Mouse (Mus musculus) v-Abl transformed pro-B cells (cell line): Measurements from ENCODE around the gene Fam126b.
"Not testable (repeated sequence)": the region's sequence is repeated elsewhere in the genome, so short reads cannot be mapped to it uniquely, and the experiment has no call there.

Experiments used
- in situ Hi-C, 2 experiments: fragments of 400-800 bp; cut with MboI; formaldehyde crosslinking; loops; one replicate each; pipeline ENCODE4 v1.15.1; 2025; ENCODE audit not compliant: unreplicated experiment in 2 of 2

Fam126b gene

GRCm38 (mm10) chr1:58586171-58586997 is at the start of gene Fam126b, which contains the start of gene Ndufb3:
Gene Fam126b (minus strand): TSS chr1:58586323.
Gene Ndufb3 (plus strand): TSS chr1:58586384.
- in situ Hi-C loops: no loop called here

DNA sequence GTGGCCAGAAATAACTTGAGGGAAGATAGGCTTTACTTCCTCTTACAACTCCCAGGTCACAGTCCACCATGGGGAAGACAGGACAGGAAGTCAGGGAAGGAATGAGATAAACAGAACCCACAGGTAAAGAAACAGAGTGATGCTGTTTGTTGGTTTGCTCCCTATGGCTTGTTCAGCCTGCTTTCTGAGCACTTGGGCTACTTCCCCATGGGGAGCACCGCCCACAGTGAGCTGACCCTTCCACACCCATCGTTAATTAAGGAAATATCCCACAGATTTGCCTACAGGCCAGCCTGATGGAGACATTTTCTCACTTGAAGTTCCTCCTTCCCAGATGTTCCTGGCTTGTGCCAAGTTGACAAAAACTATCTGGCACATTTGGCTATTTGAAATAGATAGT is 42.7 kb upstream of the Fam126b start:
- in situ Hi-C loops: not testable (repeated sequence)

DNA sequence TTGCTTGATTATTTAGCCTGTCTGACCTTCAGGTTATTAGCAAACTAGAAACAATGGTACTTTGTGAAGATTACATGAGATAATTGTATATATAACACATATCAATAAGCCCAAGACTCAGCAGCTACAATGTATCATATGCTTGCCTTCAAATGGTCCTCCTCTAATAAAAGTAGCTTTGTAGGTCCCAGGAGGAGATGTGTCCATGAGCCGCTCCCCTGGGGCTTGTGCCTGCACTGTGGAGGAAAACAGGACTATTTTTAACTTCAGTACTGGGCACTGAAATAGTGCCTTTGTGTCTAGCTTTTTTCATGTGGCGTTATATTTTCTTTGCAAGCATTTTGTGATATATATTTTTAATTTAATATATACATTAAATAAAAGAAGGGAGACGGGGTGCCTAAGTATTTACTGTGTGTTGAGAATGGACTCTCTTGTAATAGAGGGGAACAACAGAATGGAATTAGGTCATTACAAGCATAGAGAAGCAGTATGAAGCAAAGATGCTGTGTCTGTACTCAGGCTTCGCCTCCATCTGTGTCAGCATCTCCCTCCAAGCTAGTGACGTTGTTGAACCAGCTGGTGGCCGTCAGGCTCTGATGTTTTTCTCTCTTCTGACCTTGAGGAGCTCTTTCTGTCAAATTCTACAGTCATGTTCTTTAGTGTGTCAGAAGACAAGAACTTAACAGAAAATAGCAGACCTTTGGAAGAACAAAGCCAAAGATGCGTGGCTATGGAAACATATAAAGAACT is 36.0 kb upstream of the Fam126b start:
- in situ Hi-C loops: no loop called here

DNA sequence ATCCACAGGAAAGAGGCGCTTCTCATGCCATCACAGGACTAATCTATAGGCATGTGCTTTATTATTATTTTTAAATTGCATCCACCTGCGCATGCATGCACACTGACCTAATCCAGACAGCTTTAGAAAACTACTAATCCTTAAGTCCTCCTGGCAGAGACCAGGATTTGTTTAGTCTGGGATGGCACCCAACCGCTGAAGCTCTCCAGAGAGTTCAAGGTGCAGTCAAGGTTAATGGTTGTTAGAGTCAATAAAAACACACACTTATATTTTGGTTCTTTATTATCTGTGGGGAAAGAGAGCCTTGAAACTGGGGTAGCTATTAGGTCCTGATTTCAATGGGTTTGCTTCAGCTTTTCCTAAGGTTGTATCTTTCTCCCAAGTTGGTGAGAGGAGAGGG is 35.1 kb upstream of the Fam126b start:
- in situ Hi-C loops: no loop called here

GRCm38 (mm10) chr1:58618766-58619165 is 32.6 kb upstream of the Fam126b start:
- in situ Hi-C loops: no loop called here

DNA sequence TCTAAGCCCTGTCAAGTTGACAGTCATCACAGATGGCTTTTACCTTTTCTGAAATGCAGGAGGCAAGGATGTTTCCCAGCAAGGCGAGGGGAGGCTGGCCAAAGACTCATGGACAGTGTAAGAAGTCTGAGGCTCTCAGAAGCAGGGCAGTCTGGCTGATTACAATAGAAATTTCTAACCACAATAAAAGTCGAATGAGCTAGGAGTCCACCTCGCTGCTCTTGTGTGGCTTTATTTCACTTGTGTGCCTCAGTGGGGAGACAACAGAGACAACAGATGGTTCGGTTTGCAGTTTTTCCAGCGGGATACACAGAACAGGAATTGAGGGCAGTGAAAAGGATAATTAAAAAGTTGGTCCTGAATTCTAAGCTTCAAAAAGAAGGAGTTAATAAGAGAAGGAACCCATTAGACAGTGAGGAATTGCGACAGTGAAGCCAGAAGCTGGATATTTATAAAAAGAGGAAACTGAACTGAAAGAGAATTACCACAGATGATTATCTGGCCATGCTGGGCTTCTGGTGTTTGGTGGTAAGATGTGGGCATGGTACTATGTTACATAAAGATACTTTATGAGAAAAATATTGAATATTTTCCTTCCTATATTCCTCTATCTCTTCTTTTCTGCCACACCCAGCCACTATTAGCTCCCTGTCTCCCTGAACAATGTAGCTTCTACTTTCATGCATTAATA is 32.0 kb upstream of the Fam126b start:
- in situ Hi-C loops: no loop called here

GRCm38 (mm10) chr1:58617076-58617475 is 31.0 kb upstream of the Fam126b start:
- in situ Hi-C loops: no loop called here

DNA sequence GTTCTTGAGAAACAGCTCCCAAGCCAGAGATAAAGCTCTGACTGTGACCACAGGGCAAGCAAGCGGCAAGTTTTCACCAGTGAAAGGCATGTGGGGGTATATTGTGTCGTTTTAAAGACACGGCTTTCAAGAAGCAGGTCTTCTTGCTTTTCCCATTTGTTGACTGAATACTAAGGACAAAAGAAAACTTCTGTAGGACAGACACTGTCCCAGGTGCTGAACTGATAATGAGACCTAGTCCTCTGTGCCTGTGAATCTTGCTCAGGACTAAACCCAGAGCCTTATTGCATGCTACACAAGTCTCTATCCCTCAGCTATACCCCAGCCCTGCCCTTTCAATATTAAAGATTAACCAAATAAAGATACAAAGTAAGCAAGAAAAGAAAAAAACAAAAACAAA is 30.1 kb upstream of the Fam126b start:
- in situ Hi-C loops: no loop called here

DNA sequence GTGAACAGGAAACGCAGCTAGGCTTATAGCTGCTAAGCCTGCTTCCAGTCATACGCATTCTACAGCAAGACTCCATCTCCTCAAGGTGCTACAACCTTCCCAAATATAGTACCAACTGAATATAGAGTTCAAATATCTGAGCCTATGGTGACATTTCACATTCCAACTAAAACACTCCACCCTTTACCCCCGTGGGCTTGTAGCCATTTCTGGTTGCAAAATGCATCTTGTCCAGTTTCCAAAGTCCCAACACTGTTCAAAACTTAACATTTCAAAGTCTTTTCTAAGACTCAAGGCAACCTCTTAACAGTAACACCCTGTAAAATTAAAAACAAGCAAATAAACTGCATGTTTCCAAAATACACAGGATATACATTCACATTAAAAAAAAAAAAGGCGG is 29.0 kb upstream of the Fam126b start:
- in situ Hi-C loops: no loop called here

DNA sequence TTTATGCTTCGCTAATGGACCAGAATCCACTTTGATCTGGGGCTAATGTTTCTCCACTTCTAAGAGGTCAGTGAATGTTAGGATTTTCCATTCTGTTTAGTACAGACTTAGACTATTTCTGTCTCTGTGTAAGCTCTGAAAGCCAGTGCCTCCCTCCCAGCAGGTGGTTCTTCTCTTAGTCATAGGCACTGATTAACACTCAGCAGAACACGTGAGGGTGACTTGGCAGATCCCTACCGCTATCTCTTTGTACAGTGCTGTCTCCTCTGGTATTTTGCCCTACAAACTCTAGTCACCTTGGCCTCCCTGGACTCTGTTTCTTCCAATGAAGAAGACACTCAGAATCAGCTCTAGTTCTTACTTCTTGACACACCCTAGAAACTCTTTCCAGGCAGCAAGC is 28.3 kb upstream of the Fam126b start:
- in situ Hi-C loops: no loop called here

GRCm38 (mm10) chr1:58613786-58614185 is 27.7 kb upstream of the Fam126b start:
- in situ Hi-C loops: no loop called here

DNA sequence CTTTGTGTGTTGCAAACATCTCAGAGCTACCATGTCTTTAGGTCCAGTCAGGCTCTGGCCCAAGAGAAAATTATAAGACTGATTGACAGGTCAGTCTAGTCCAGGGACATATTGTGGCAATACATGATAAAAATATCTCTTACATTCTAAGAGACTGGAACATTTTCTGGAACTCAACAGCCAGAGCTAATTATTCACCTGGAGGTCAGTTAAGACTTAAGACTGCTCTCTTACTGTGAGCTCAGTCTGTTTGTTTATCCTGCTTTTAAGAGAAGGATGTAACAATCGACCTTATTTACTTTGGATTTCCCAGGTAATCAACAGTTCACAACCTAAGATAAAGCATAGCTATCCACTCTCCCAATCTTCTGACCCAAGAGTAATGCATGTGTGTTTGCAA is 24.5 kb upstream of the Fam126b start:
- in situ Hi-C loops: no loop called here

- in situ Hi-C loops: no loop called here
Measured at GRCm38 (mm10) chr1:58610166-58610565, 24.0 kb upstream of the Fam126b start.

GRCm38 (mm10) chr1:58609591-58609990 is 23.5 kb upstream of the Fam126b start:
- in situ Hi-C loops: not testable (repeated sequence)

GRCm38 (mm10) chr1:58603738-58604137 is 17.6 kb upstream of the Fam126b start:
- in situ Hi-C loops: no loop called here

GRCm38 (mm10) chr1:58602681-58603080 is 16.6 kb upstream of the Fam126b start:
- in situ Hi-C loops: no loop called here

DNA sequence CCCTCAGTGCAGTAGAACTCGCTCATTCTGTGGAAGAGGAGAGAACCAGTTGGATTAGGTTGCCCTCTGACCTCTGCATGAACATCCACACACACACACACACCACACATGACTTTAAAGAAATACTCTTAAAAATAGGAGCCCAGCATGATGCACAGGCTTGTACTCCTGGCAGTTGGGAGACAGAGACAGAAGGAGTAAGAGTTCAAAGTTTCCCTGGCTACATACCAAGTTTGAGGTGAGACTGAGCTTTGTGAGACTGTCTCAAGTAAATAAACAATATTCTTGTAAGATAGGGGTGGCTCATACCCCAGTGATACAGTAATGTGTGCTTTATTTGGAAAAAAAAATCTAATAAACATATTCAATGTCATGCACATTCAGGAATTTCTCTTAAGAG is 1.4 kb upstream of the Fam126b start:
- in situ Hi-C loops: no loop called here

DNA sequence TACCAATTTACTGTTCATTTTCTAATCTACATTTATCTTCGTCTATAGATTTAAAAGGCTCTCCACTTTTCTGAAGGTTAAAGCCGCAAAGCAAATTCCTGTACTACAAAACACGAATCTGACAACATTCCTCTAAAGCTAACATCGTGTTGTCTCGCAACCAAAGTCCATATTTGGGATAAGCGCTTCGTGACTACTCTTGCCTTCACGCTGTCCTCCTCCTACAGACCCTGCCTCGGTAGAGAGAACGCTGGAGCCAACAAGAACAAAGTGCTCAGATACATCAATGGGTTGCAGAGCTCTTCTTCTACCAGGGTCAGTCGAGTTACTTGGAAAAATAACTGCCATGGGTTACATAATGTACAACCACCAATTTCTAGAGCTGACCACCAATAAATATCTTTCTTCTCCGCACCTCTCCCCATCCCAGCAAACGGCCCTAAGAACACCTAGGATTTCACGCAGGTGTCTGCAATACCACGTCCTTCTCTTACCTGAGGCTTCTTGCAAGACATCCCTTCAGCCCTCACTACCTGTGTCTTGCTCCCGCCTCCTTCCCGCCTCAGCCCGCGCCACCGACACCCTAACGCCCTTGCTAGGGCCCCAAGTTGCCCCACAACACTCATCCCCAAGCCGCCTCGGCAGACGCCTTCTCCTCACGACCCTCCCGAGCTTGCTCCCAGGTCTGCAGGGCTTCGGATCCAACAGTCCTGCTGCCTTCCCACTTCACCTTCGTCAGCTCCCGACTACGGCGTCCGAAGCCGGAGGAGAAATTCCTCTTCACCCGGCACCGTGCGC is 551 bp downstream of the Fam126b start:
- in situ Hi-C loops: no loop called here

DNA sequence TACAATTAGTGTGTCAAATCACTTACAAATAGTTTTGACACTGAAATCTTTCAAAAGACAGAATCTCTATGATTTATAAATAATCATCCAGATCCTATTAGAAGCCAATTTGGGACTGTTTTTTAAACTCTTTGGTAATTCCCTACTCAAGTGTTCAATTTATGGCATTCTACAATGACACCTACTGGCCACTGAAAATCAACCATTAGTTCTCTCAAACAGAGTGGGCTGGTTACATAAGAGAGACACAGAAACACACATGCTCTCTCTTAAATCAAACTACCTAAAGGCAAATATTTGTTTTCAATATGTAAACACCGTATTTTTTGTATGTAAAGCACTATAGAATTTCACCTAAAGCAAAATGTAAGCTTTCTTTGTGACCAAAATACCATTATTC is 1.9 kb downstream of the Fam126b start:
- in situ Hi-C loops: loop anchor here in 1 of 2 experiments (5.0 kb wide), 1 partner anchor 93 kb away; no protein-coding TSS in a partner anchor

- in situ Hi-C loops: loop anchor here in 1 of 2 experiments (5.0 kb wide), 1 partner anchor 95 kb away; no protein-coding TSS in a partner anchor
Measured at GRCm38 (mm10) chr1:58582611-58583010, 3.5 kb downstream of the Fam126b start.
